Mouse (Mus musculus): ENCODE results near the gene Dmrtb1. TPM values are rescaled to one million over a fixed set of nuclear protein-coding genes. Genes with fewer than 3 reads are reported as not detected.

Gene Dmrtb1
- total and polyA plus RNA-seq, 2 experiments from 2014 or later, result 8.1 to 12.2 TPM

- H3K27ac ChIP-seq, result no peak overlapping the region
- no peak overlapping the region for H3K4me2 ChIP-seq (ENCODE audit: low read depth, low read length)
- TF ChIP-seq CTCF (IDR thresholded peaks at IDR 0.05; ENCODE audit: low read depth), result no peak
- no peaks in the 10 kb centered on the region for H3K4me1 ChIP-seq (ENCODE audit: insufficient read depth, low read length)
- DNase-seq (ENCODE audit: low spot score) (no peak), ATAC-seq (no peak)
- WGBS, result 56% methylated on average over 4 of the region's 4 CpGs
- H3K9ac ChIP-seq (replicated peaks; ENCODE audit: low read length), result no peak overlapping the region
- no peaks in the 10 kb centered on the region for H3K27me3 ChIP-seq (ENCODE audit: insufficient read depth, low read length)
- H3K36me3 ChIP-seq (ENCODE audit: insufficient read depth, low read length), result no peaks in the 10 kb centered on the region
- H3K4me3 ChIP-seq (ENCODE audit: low read length), result no peak overlapping the region
- no peaks in the 10 kb centered on the region for H3K9me3 ChIP-seq (ENCODE audit: low read length)
These were observed 42.4 kb downstream of the Dmrtb1 start for GRCm38 (mm10) chr4:107641624-107642023.

- no peak overlapping the region for H3K4me3 ChIP-seq (ENCODE audit: low read length)
- no peaks in the 10 kb centered on the region for H3K27me3 ChIP-seq (ENCODE audit: insufficient read depth, low read length)
- H3K36me3 ChIP-seq (ENCODE audit: insufficient read depth, low read length), result no peaks in the 10 kb centered on the region
- DNase-seq (ENCODE audit: low spot score) (peak; percentile 24), ATAC-seq (no peak)
- H3K9me3 ChIP-seq (ENCODE audit: low read length), result no peaks in the 10 kb centered on the region
- no peaks in the 10 kb centered on the region for H3K4me1 ChIP-seq (ENCODE audit: insufficient read depth, low read length)
- H3K27ac ChIP-seq, result no peak overlapping the region
- TF ChIP-seq CTCF (IDR thresholded peaks at IDR 0.05; ENCODE audit: low read depth), result no peak
- H3K9ac ChIP-seq (replicated peaks; ENCODE audit: low read length), result no peak overlapping the region
- H3K4me2 ChIP-seq (ENCODE audit: low read depth, low read length), result no peak overlapping the region
- WGBS, result 58% methylated on average over 10 of the region's 10 CpGs
These were observed 45.7 kb downstream of the Dmrtb1 start for GRCm38 (mm10) chr4:107638303-107638702.

GRCm38 (mm10) chr4:107637670-107638069, 46.4 kb downstream of the Dmrtb1 start:
- no peak for ATAC-seq
- DNase-seq (ENCODE audit: low spot score), result no peak
- no peaks in the 10 kb centered on the region for H3K4me1 ChIP-seq (ENCODE audit: insufficient read depth, low read length)
- WGBS, result 64% methylated on average over 3 of the region's 3 CpGs
- peak; percentile 60 for TF ChIP-seq CTCF (IDR thresholded peaks at IDR 0.05; ENCODE audit: low read depth)
- no peaks in the 10 kb centered on the region for H3K36me3 ChIP-seq (ENCODE audit: insufficient read depth, low read length)
- H3K9ac ChIP-seq (replicated peaks; ENCODE audit: low read length), result no peak overlapping the region
- no peak overlapping the region for H3K4me2 ChIP-seq (ENCODE audit: low read depth, low read length)
- no peak overlapping the region for H3K4me3 ChIP-seq (ENCODE audit: low read length)
- no peaks in the 10 kb centered on the region for H3K9me3 ChIP-seq (ENCODE audit: low read length)
- H3K27me3 ChIP-seq (ENCODE audit: insufficient read depth, low read length), result no peaks in the 10 kb centered on the region
- no peak overlapping the region for H3K27ac ChIP-seq

GRCm38 (mm10) chr4:107636099-107636498, 47.9 kb downstream of the Dmrtb1 start:
- no peak for ATAC-seq
- no peak overlapping the region for H3K27ac ChIP-seq
- no peak overlapping the region for H3K4me2 ChIP-seq (ENCODE audit: low read depth, low read length)
- no peak for DNase-seq (ENCODE audit: low spot score)
- WGBS, result 73% methylated on average over 6 of the region's 6 CpGs
- H3K36me3 ChIP-seq (ENCODE audit: insufficient read depth, low read length), result no peaks in the 10 kb centered on the region
- TF ChIP-seq CTCF (IDR thresholded peaks at IDR 0.05; ENCODE audit: low read depth), result no peak; the same call in 1 of the 2 replicates
- H3K27me3 ChIP-seq (ENCODE audit: insufficient read depth, low read length), result no peaks in the 10 kb centered on the region
- no peaks in the 10 kb centered on the region for H3K9me3 ChIP-seq (ENCODE audit: low read length)
- no peaks in the 10 kb centered on the region for H3K4me1 ChIP-seq (ENCODE audit: insufficient read depth, low read length)
- no peak overlapping the region for H3K4me3 ChIP-seq (ENCODE audit: low read length)
- H3K9ac ChIP-seq (replicated peaks; ENCODE audit: low read length), result no peak overlapping the region

- TF ChIP-seq CTCF (IDR thresholded peaks at IDR 0.05; ENCODE audit: low read depth), result no peak
- H3K4me1 ChIP-seq (ENCODE audit: insufficient read depth, low read length), result no peaks in the 10 kb centered on the region
- 74% methylated on average over 6 of the region's 6 CpGs for WGBS
These were observed 49.4 kb downstream of the Dmrtb1 start for GRCm38 (mm10) chr4:107634631-107635030.

GRCm38 (mm10) chr4:107628921-107629411, 55.1 kb downstream of the Dmrtb1 start:
- H3K9ac ChIP-seq (replicated peaks; ENCODE audit: low read length), result no peak overlapping the region
- H3K9me3 ChIP-seq (ENCODE audit: low read length), result no peaks in the 10 kb centered on the region
- no peak overlapping the region for H3K27ac ChIP-seq
- peaks cover 7% of the 10 kb centered on the region; the same call in 1 of the 2 replicates for H3K4me1 ChIP-seq (ENCODE audit: insufficient read depth, low read length)
- no peak overlapping the region for H3K4me2 ChIP-seq (ENCODE audit: low read depth, low read length)
- no peaks in the 10 kb centered on the region for H3K27me3 ChIP-seq (ENCODE audit: insufficient read depth, low read length)
- DNase-seq (ENCODE audit: low spot score) (no peak), ATAC-seq (no peak)
- H3K4me3 ChIP-seq (ENCODE audit: low read length), result no peak overlapping the region
- WGBS, result 54% methylated on average over 17 of the region's 17 CpGs
- TF ChIP-seq CTCF (IDR thresholded peaks at IDR 0.05; ENCODE audit: low read depth), result no peak
- no peaks in the 10 kb centered on the region for H3K36me3 ChIP-seq (ENCODE audit: insufficient read depth, low read length)

More at GRCm38 (mm10) chr4:107634631-107635030, 49.4 kb downstream of the Dmrtb1 start:
- Histone ChIP-seq H3K9ac (replicated peaks; ENCODE audit: low read length) (no peak overlapping the region), H3K27me3 (ENCODE audit: insufficient read depth, low read length) (no peaks in the 10 kb centered on the region), H3K4me2 (ENCODE audit: low read depth, low read length) (no peak overlapping the region), H3K36me3 (ENCODE audit: insufficient read depth, low read length) (no peaks in the 10 kb centered on the region), H3K27ac (no peak overlapping the region), H3K9me3 (ENCODE audit: low read length) (no peaks in the 10 kb centered on the region), H3K4me3 (ENCODE audit: low read length) (no peak overlapping the region)
- DNase-seq (ENCODE audit: low spot score) (no peak), ATAC-seq (no peak)

- no peak for TF ChIP-seq CTCF (IDR thresholded peaks at IDR 0.05; ENCODE audit: low read depth)
These were observed 55.8 kb downstream of the Dmrtb1 start for GRCm38 (mm10) chr4:107628226-107628625.

More at GRCm38 (mm10) chr4:107628226-107628625, 55.8 kb downstream of the Dmrtb1 start:
- DNase-seq (ENCODE audit: low spot score) (no peak), ATAC-seq (no peak)
- peaks cover 7% of the 10 kb centered on the region; the same call in 1 of the 2 replicates for H3K4me1 ChIP-seq (ENCODE audit: insufficient read depth, low read length)
- H3K4me2 ChIP-seq (ENCODE audit: low read depth, low read length), result no peak overlapping the region
- H3K9ac ChIP-seq (replicated peaks; ENCODE audit: low read length), result no peak overlapping the region
- no peaks in the 10 kb centered on the region for H3K36me3 ChIP-seq (ENCODE audit: insufficient read depth, low read length)
- H3K27me3 ChIP-seq (ENCODE audit: insufficient read depth, low read length), result no peaks in the 10 kb centered on the region
- WGBS, result 68% methylated on average over 4 of the region's 4 CpGs
- no peak overlapping the region for H3K27ac ChIP-seq
- no peak overlapping the region for H3K4me3 ChIP-seq (ENCODE audit: low read length)
- no peaks in the 10 kb centered on the region for H3K9me3 ChIP-seq (ENCODE audit: low read length)

Small RNAs within 50 kb of the gene (microRNA-seq; reads per million reads assigned to microRNA genes)
- gene Gm25123, result 0 reads per million in 2 experiments

Other genes starting within 250 kb of the Dmrtb1 start
- gene Glis1, start 249.6 kb downstream of the Dmrtb1 start, total RNA-seq (2014; rRNA removed), result 2.8 and 11.9 TPM in 2 replicates
- gene Glis1, start 249.6 kb downstream of the Dmrtb1 start, polyA plus RNA-seq (2015; fragmentation: Nextera tagmentation; extraction: Ambion mirVana), result 2.1 and 4.1 TPM in 2 replicates
- gene Lrp8, start 118.0 kb upstream of the Dmrtb1 start, total RNA-seq (2014; rRNA removed), result 62.2 and 65.9 TPM in 2 replicates
- 33.9 and 34.5 TPM in 2 replicates for gene Lrp8, start 118.0 kb upstream of the Dmrtb1 start, polyA plus RNA-seq (2015; fragmentation: Nextera tagmentation; extraction: Ambion mirVana)
- 31.7 and 35.4 TPM in 2 replicates for gene Magoh, start 195.5 kb upstream of the Dmrtb1 start, total RNA-seq (2014; rRNA removed)
- gene Magoh, start 195.5 kb upstream of the Dmrtb1 start, polyA plus RNA-seq (2015; fragmentation: Nextera tagmentation; extraction: Ambion mirVana), result 124 and 129 TPM in 2 replicates
- gene 0610037L13Rik, start 205.6 kb upstream of the Dmrtb1 start, total RNA-seq (2014; rRNA removed), result 33.2 and 58.3 TPM in 2 replicates
- gene 0610037L13Rik, start 205.6 kb upstream of the Dmrtb1 start, polyA plus RNA-seq (2015; fragmentation: Nextera tagmentation; extraction: Ambion mirVana), result 110 and 111 TPM in 2 replicates
- gene Cpt2, start 239.4 kb upstream of the Dmrtb1 start, total RNA-seq (2014; rRNA removed), result 17.4 and 19.2 TPM in 2 replicates
- 13.8 TPM in 2 replicates for gene Cpt2, start 239.4 kb upstream of the Dmrtb1 start, polyA plus RNA-seq (2015; fragmentation: Nextera tagmentation; extraction: Ambion mirVana)

Data from hindbrain, postnatal 0 days (tissue).